Mouse (Mus musculus): Measurements from ENCODE around the gene Mark4. TPM values are rescaled to one million over a fixed set of nuclear protein-coding genes. Genes with fewer than 3 reads are reported as not detected.
A peak's percentile ranks its signal among the peaks of the same experiment; 100 is the strongest.

Gene Mark4
- polyA plus RNA-seq, 1 experiment = 36.3 TPM

GRCm38 (mm10) chr7:19449165-19449564 lies 9.5 kb downstream of the Mark4 start:
- Histone ChIP-seq H3K36me3 (ENCODE audit: control insufficient read depth, insufficient read depth, low read length) (peaks cover 17% of the 10 kb centered on the region), H3K27me3 (ENCODE audit: control insufficient read depth, insufficient read depth, low read length) (no peaks in the 10 kb centered on the region), H3K4me3 (ENCODE audit: control insufficient read depth, insufficient read depth, low read length) (no peak overlapping the region), H3K27ac (ENCODE audit: control insufficient read depth, insufficient read depth, low read length) (no peak overlapping the region), H3K4me1 (replicated peaks; ENCODE audit: control insufficient read depth, insufficient read depth, low read length) (no peaks in the 10 kb centered on the region)
- TF ChIP-seq CTCF (IDR thresholded peaks at IDR 0.05; ENCODE audit: borderline replicate concordance, control insufficient read depth, extremely low read depth, insufficient read depth, low read length, poor library complexity) (no peak), POLR2A (IDR thresholded peaks at IDR 0.05; ENCODE audit: control insufficient read depth, extremely low read depth, insufficient read depth, low read length, poor library complexity) (no peak)
- DNase-seq = no peak
- WGBS = 96% methylated on average over 12 of the region's 12 CpGs

- Histone ChIP-seq H3K36me3 (ENCODE audit: control insufficient read depth, insufficient read depth, low read length) (peaks cover 20% of the 10 kb centered on the region), H3K4me3 (ENCODE audit: control insufficient read depth, insufficient read depth, low read length) (no peak overlapping the region), H3K27me3 (ENCODE audit: control insufficient read depth, insufficient read depth, low read length) (no peaks in the 10 kb centered on the region), H3K4me1 (replicated peaks; ENCODE audit: control insufficient read depth, insufficient read depth, low read length) (no peaks in the 10 kb centered on the region), H3K27ac (ENCODE audit: control insufficient read depth, insufficient read depth, low read length) (no peak overlapping the region)
- DNase-seq = no peak
- TF ChIP-seq CTCF (IDR thresholded peaks at IDR 0.05; ENCODE audit: borderline replicate concordance, control insufficient read depth, extremely low read depth, insufficient read depth, low read length, poor library complexity) (no peak), POLR2A (IDR thresholded peaks at IDR 0.05; ENCODE audit: control insufficient read depth, extremely low read depth, insufficient read depth, low read length, poor library complexity) (no peak)
- WGBS = 97% methylated on average over 16 of the region's 16 CpGs
Measured at GRCm38 (mm10) chr7:19447689-19448088, 10.9 kb downstream of the Mark4 start.

GRCm38 (mm10) chr7:19444801-19445200 lies 13.8 kb downstream of the Mark4 start:
- 93% methylated on average over 12 of the region's 12 CpGs for WGBS
- Histone ChIP-seq H3K27ac (ENCODE audit: control insufficient read depth, insufficient read depth, low read length) (no peak overlapping the region), H3K27me3 (ENCODE audit: control insufficient read depth, insufficient read depth, low read length) (no peaks in the 10 kb centered on the region), H3K36me3 (ENCODE audit: control insufficient read depth, insufficient read depth, low read length) (peaks cover 33% of the 10 kb centered on the region), H3K4me1 (replicated peaks; ENCODE audit: control insufficient read depth, insufficient read depth, low read length) (no peaks in the 10 kb centered on the region), H3K4me3 (ENCODE audit: control insufficient read depth, insufficient read depth, low read length) (no peak overlapping the region)
- no peak for DNase-seq
- no peak for TF ChIP-seq CTCF (IDR thresholded peaks at IDR 0.05; ENCODE audit: borderline replicate concordance, control insufficient read depth, extremely low read depth, insufficient read depth, low read length, poor library complexity)
- TF ChIP-seq POLR2A (IDR thresholded peaks at IDR 0.05; ENCODE audit: control insufficient read depth, extremely low read depth, insufficient read depth, low read length, poor library complexity) = no peak

GRCm38 (mm10) chr7:19443344-19443743 lies 15.3 kb downstream of the Mark4 start:
- Histone ChIP-seq H3K36me3 (ENCODE audit: control insufficient read depth, insufficient read depth, low read length) (peaks cover 23% of the 10 kb centered on the region), H3K4me3 (ENCODE audit: control insufficient read depth, insufficient read depth, low read length) (no peak overlapping the region), H3K4me1 (replicated peaks; ENCODE audit: control insufficient read depth, insufficient read depth, low read length) (no peaks in the 10 kb centered on the region), H3K27me3 (ENCODE audit: control insufficient read depth, insufficient read depth, low read length) (no peaks in the 10 kb centered on the region), H3K27ac (ENCODE audit: control insufficient read depth, insufficient read depth, low read length) (no peak overlapping the region)
- TF ChIP-seq CTCF (IDR thresholded peaks at IDR 0.05; ENCODE audit: borderline replicate concordance, control insufficient read depth, extremely low read depth, insufficient read depth, low read length, poor library complexity) = no peak
- TF ChIP-seq POLR2A (IDR thresholded peaks at IDR 0.05; ENCODE audit: control insufficient read depth, extremely low read depth, insufficient read depth, low read length, poor library complexity) = no peak
- WGBS = 59% methylated on average over 3 of the region's 3 CpGs
- peak; percentile 71 for DNase-seq

- 90% methylated on average over 9 of the region's 9 CpGs for WGBS
- no peak overlapping the region for H3K27ac ChIP-seq (ENCODE audit: control insufficient read depth, insufficient read depth, low read length)
Measured at GRCm38 (mm10) chr7:19441448-19442091, 17.1 kb downstream of the Mark4 start.

GRCm38 (mm10) chr7:19437048-19437447 lies 21.6 kb downstream of the Mark4 start:
- no peak overlapping the region for H3K27ac ChIP-seq (ENCODE audit: control insufficient read depth, insufficient read depth, low read length)
- no peaks in the 10 kb centered on the region for H3K4me1 ChIP-seq (replicated peaks; ENCODE audit: control insufficient read depth, insufficient read depth, low read length)
- WGBS = 96% methylated on average over 9 of the region's 9 CpGs
- DNase-seq = no peak
- TF ChIP-seq POLR2A (IDR thresholded peaks at IDR 0.05; ENCODE audit: control insufficient read depth, extremely low read depth, insufficient read depth, low read length, poor library complexity) (no peak), CTCF (IDR thresholded peaks at IDR 0.05; ENCODE audit: borderline replicate concordance, control insufficient read depth, extremely low read depth, insufficient read depth, low read length, poor library complexity) (no peak)
- peaks cover 59% of the 10 kb centered on the region for H3K36me3 ChIP-seq (ENCODE audit: control insufficient read depth, insufficient read depth, low read length)
- H3K4me3 ChIP-seq (ENCODE audit: control insufficient read depth, insufficient read depth, low read length) = no peak overlapping the region
- H3K27me3 ChIP-seq (ENCODE audit: control insufficient read depth, insufficient read depth, low read length) = no peaks in the 10 kb centered on the region

More at GRCm38 (mm10) chr7:19441448-19442091, 17.1 kb downstream of the Mark4 start:
- Histone ChIP-seq H3K4me1 (replicated peaks; ENCODE audit: control insufficient read depth, insufficient read depth, low read length) (no peaks in the 10 kb centered on the region), H3K27me3 (ENCODE audit: control insufficient read depth, insufficient read depth, low read length) (no peaks in the 10 kb centered on the region), H3K36me3 (ENCODE audit: control insufficient read depth, insufficient read depth, low read length) (peaks cover 31% of the 10 kb centered on the region), H3K4me3 (ENCODE audit: control insufficient read depth, insufficient read depth, low read length) (no peak overlapping the region)
- no peak for TF ChIP-seq CTCF (IDR thresholded peaks at IDR 0.05; ENCODE audit: borderline replicate concordance, control insufficient read depth, extremely low read depth, insufficient read depth, low read length, poor library complexity)
- no peak for TF ChIP-seq POLR2A (IDR thresholded peaks at IDR 0.05; ENCODE audit: control insufficient read depth, extremely low read depth, insufficient read depth, low read length, poor library complexity)
- DNase-seq = no peak
